Mouse (Mus musculus) lung, postnatal 0 days (tissue): ENCODE results near the gene 2010003K11Rik. TPM values are rescaled to one million over a fixed set of nuclear protein-coding genes. Genes with fewer than 3 reads are reported as not detected.
A peak's percentile ranks its signal among the peaks of the same experiment; 100 is the strongest.

Experiments used
- ATAC-seq: fragments of 200-750 bp; cut with Nextera tagmentation; 2 replicates; pipeline ENCODE4 v1.8.0; 2017; ENCODE audit warnings: moderate library complexity
- DNase-seq: peaks from one replicate; pipeline ENCODE4 v3.0.0-alpha.2; 2016; ENCODE audit warnings: low spot score
- H3K27ac ChIP-seq: fragments of 300-500 bp; sonication (generic); 2 replicates; pipeline ENCODE4 v1.5.1; 2014; ENCODE audit warnings: antibody characterized with exemption, mild to moderate bottlenecking, low read length, mixed read lengths
- H3K27me3 ChIP-seq: fragments of 300-500 bp; sonication (generic); replicated peaks from 2 replicates; pipeline ENCODE4 v1.6.1; 2014; ENCODE audit warnings: low read length, mixed read lengths; ENCODE audit not compliant: insufficient read depth
- H3K36me3 ChIP-seq: fragments of 300-500 bp; sonication (generic); 2 replicates; pipeline ENCODE4 v1.6.1; 2014; ENCODE audit warnings: low read length, mixed read lengths; ENCODE audit not compliant: insufficient read depth
- H3K4me1 ChIP-seq: fragments of 300-500 bp; sonication (generic); 2 replicates; pipeline ENCODE4 v1.6.1; 2014; ENCODE audit warnings: antibody characterized with exemption, low read depth, low read length, mixed read lengths; ENCODE audit not compliant: insufficient read depth
- H3K4me2 ChIP-seq: fragments of 300-500 bp; sonication (generic); replicated peaks from 2 replicates; pipeline ENCODE4 v1.6.1; 2014; ENCODE audit warnings: low read depth, mild to moderate bottlenecking, low read length, moderate library complexity, mixed read lengths
- H3K4me3 ChIP-seq: fragments of 300-500 bp; sonication (generic); 2 replicates; pipeline ENCODE4 v1.5.1; 2014; ENCODE audit warnings: low read depth, low read length
- H3K9ac ChIP-seq: fragments of 300-500 bp; sonication (generic); replicated peaks from 2 replicates; pipeline ENCODE4 v1.6.1; 2014; ENCODE audit warnings: low read depth, mild to moderate bottlenecking
- H3K9me3 ChIP-seq: fragments of 300-500 bp; sonication (generic); 2 replicates; pipeline ENCODE4 v1.6.1; 2016; ENCODE audit warnings: low read length, mixed read lengths
- CTCF ChIP-seq: IDR thresholded peaks from 2 replicates; pipeline ENCODE4 v1.5.1; 2016; ENCODE audit warnings: antibody characterized with exemption, mild to moderate bottlenecking
- EP300 ChIP-seq: IDR thresholded peaks from 2 replicates; pipeline ENCODE4 v1.6.1; 2016; ENCODE audit warnings: antibody characterized with exemption, mild to moderate bottlenecking, control low read depth
- WGBS: fragments of 180-500 bp; shearing (Covaris S2); extraction: QIAGEN DNeasy Blood & Tissue Kit; methylation state at CpG from one replicate; pipeline ENCODE4 v1.1.7; 2014; 5-methylcytosine and 5-hydroxymethylcytosine counted together
- polyA plus RNA-seq: library from polyadenylated mRNA; unstranded; fragments of >200 nt; fragmentation: Nextera tagmentation; extraction: Ambion mirVana; gene quantifications from 2 replicates; pipeline ENCODE4 v1.2.1, GENCODE M21; 2015

Gene 2010003K11Rik
- polyA plus RNA-seq, 1 experiment from 2014 or later = 0.20 TPM

DNA sequence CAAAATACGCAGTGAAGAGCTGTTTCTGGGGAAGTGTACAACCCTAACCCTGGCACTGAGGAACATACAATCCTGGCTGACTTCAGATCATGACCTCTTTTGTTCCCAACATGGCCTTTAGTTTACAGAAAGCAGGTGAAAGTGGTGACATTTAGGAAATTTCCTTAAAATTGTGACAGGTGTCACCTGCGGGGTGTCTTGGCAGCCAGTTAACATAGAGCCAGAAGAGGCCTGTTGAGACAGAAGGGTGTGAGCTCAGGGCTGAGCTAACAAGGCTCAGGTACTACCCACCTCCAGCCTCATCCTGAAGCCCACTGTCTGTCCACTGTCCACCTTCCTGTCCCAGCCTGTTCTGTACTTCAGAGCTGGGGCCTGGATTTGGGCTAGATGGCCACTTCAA lies 18.3 kb downstream of the 2010003K11Rik start:
- no peak overlapping the region for H3K27ac ChIP-seq
- no peak overlapping the region for H3K4me3 ChIP-seq
- 85% methylated on average over 2 of the region's 2 CpGs for WGBS
- no peak overlapping the region for H3K9ac ChIP-seq
- ATAC-seq (no peak), DNase-seq (no peak)
- no peaks in the 10 kb centered on the region for H3K9me3 ChIP-seq
- peaks cover 4% of the 10 kb centered on the region; the same call in 1 of the 2 replicates for H3K4me1 ChIP-seq
- peaks cover 8% of the 10 kb centered on the region; the same call in 1 of the 2 replicates for H3K27me3 ChIP-seq
- no peak overlapping the region for H3K4me2 ChIP-seq
- TF ChIP-seq CTCF = no peak
- TF ChIP-seq EP300 = no peak
- H3K36me3 ChIP-seq = no peaks in the 10 kb centered on the region

GRCm38 (mm10) chr19:4478190-4478516 lies 20.2 kb downstream of the 2010003K11Rik start:
- no peaks in the 10 kb centered on the region for H3K36me3 ChIP-seq
- 33% methylated on average over 1 of the region's 1 CpGs for WGBS
- no peaks in the 10 kb centered on the region for H3K9me3 ChIP-seq
- H3K4me1 ChIP-seq = peaks cover 4% of the 10 kb centered on the region; the same call in 1 of the 2 replicates
- H3K4me2 ChIP-seq = no peak overlapping the region; the same call in 1 of the 2 replicates
- no peak overlapping the region for H3K27ac ChIP-seq
- H3K4me3 ChIP-seq = no peak overlapping the region
- TF ChIP-seq EP300 = peak; percentile 7
- TF ChIP-seq CTCF = peak; percentile 55
- peaks cover 8% of the 10 kb centered on the region; the same call in 1 of the 2 replicates for H3K27me3 ChIP-seq
- DNase-seq (no peak), ATAC-seq (no peak)
- H3K9ac ChIP-seq = no peak overlapping the region

GRCm38 (mm10) chr19:4477345-4478189 lies 20.8 kb downstream of the 2010003K11Rik start, which contains the start of gene Syt12:
TSS of gene Syt12 (minus strand) at chr19:4477447.
- peaks cover 4% of the 10 kb centered on the region; the same call in 1 of the 2 replicates for H3K4me1 ChIP-seq
- ATAC-seq (peak; percentile 81), DNase-seq (peak; percentile 76)
- H3K27ac ChIP-seq = no peak within 1 kb of the TSS
- H3K36me3 ChIP-seq = no peaks in the 10 kb centered on the region
- no peaks in the 10 kb centered on the region for H3K9me3 ChIP-seq
- 6% methylated on average over 21 of the region's 21 CpGs for whole genome bisulfite sequencing
- H3K27me3 ChIP-seq = peaks cover 8% of the 10 kb centered on the region; the same call in 1 of the 2 replicates
- H3K4me3 ChIP-seq = peak within 1 kb of the TSS; percentile 48
- H3K4me2 ChIP-seq = peak within 1 kb of the TSS; percentile 93
- H3K9ac ChIP-seq = peak within 1 kb of the TSS; percentile 26; the same call in 1 of the 2 replicates
- TF ChIP-seq EP300 = peak; percentile 86
- no peak for TF ChIP-seq CTCF

DNA sequence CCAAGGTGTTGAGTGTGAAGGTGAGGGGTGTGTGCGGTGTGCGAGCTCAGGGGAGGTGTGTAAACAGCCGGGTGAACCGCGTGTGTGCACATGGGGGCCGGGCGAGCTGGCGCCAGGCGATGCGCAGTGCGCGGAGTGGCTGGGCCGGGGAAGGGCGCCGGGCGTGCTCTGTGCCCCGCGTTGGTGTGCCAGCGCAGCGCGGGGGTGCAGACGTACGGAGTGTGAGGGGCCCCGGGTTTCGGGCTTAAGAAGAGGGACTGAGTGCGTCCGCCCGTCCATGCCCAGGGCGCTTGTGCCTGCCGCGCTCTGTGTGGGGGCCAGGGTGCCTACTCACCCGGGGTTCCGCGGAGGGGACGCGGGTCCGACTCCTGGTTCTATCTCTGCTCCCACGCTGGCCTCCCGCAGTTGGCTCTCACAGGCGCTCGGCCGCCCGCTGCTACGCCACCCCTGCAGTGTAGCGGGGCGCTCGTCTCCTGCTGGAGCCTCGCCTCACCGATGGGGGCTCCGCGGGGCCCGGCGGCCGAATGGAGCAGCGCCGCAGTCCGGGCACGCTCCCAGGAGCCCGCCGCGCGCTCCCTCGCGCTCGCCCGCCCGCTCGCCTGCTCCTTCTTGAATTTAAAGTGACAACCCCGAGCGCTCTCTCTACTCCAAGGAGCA lies 21.7 kb downstream of the 2010003K11Rik start:
- Histone ChIP-seq H3K36me3 (no peaks in the 10 kb centered on the region), H3K27me3 (peaks cover 8% of the 10 kb centered on the region; the same call in 1 of the 2 replicates), H3K9me3 (no peaks in the 10 kb centered on the region), H3K4me1 (peaks cover 4% of the 10 kb centered on the region; the same call in 1 of the 2 replicates), H3K9ac (peak overlapping the region; percentile 26; the same call in 1 of the 2 replicates), H3K4me2 (peak overlapping the region; percentile 93), H3K4me3 (peak overlapping the region; percentile 48), H3K27ac (no peak overlapping the region)
- WGBS = 0% methylated on average over 43 of the region's 70 CpGs
- DNase-seq = peak; percentile 40
- no peak for TF ChIP-seq CTCF
- TF ChIP-seq EP300 = no peak
- ATAC-seq = peak; percentile 57

DNA sequence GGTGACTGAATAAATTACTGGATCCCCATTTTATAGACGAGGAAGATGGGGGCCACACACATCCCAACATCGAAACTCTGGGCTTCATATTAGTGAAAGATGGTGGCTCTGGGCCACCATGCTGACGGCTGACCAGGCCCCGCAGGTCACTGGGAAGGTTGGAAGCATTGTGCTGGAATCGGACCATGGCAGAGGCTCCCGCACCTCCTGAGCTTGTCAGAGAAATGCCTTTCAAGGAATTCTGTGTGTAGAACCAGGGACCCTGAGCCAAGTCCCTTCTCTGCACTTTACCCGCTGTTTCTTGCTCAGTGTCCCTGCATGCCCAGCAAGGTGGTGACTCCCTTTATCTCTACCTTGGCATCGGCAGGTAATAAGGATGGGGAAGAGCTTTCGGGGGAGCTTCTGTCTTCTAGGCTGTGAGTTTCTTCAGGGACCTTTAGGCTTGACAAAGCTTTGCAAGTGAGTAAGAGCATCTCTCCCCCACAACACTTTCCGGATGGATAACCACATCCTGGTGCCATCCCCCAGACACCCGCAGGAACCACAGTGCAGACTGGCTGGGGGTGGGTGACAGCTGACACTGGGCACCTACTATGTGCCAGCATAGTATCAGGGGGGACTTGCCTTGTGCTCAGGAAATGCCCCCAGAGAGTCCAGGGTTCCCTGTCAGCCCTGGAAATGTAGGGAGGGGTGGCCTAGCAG lies 23.0 kb downstream of the 2010003K11Rik start:
- DNase-seq (no peak), ATAC-seq (no peak)
- Histone ChIP-seq H3K4me1 (peaks cover 4% of the 10 kb centered on the region; the same call in 1 of the 2 replicates), H3K27me3 (peaks cover 8% of the 10 kb centered on the region; the same call in 1 of the 2 replicates), H3K9me3 (no peaks in the 10 kb centered on the region), H3K9ac (no peak overlapping the region), H3K4me2 (no peak overlapping the region), H3K4me3 (no peak overlapping the region), H3K36me3 (no peaks in the 10 kb centered on the region), H3K27ac (no peak overlapping the region)
- WGBS = 84% methylated on average over 11 of the region's 11 CpGs
- TF ChIP-seq CTCF (no peak), EP300 (no peak)
